Mouse (Mus musculus) CH12F3 (cell line): ENCODE results near the gene Vmn1r10.

Source experiments
- in situ Hi-C: fragments of 300-500 bp; cut with MboI; formaldehyde crosslinking; loops from 2 replicates; pipeline ENCODE4 v1.14.3; 2020; ENCODE audit warnings: low sequenced_read_pairs

The Vmn1r10 gene

GRCm38 (mm10) chr6:57109154-57109553 lies at the start of gene Vmn1r10:
TSS of gene Vmn1r10 (plus strand) at chr6:57109454.
- in situ Hi-C loops: no loop called here

- in situ Hi-C loops: no loop called here
These were observed 45.5 kb upstream of the Vmn1r10 start for GRCm38 (mm10) chr6:57063730-57064129.

- in situ Hi-C loops: no loop called here
These were observed 42.8 kb upstream of the Vmn1r10 start, which contains the start of gene Vmn1r9 for GRCm38 (mm10) chr6:57066487-57066886. TSS of gene Vmn1r9 (plus strand) at chr6:57066787.

- in situ Hi-C loops: no loop called here
These were observed 2.9 kb upstream of the Vmn1r10 start for GRCm38 (mm10) chr6:57106358-57106757.

- in situ Hi-C loops: no loop called here
These were observed 23.9 kb downstream of the Vmn1r10 start, which contains the start of gene Vmn1r11 for GRCm38 (mm10) chr6:57133155-57133554. TSS of gene Vmn1r11 (plus strand) at chr6:57133455.

GRCm38 (mm10) chr6:57156619-57157018 lies 47.4 kb downstream of the Vmn1r10 start, which contains the start of gene Vmn1r12:
TSS of gene Vmn1r12 (plus strand) at chr6:57156919.
- in situ Hi-C loops: no loop called here
